Mouse (Mus musculus): ENCODE results near the gene Hoxd8.

The Hoxd8 gene

DNA sequence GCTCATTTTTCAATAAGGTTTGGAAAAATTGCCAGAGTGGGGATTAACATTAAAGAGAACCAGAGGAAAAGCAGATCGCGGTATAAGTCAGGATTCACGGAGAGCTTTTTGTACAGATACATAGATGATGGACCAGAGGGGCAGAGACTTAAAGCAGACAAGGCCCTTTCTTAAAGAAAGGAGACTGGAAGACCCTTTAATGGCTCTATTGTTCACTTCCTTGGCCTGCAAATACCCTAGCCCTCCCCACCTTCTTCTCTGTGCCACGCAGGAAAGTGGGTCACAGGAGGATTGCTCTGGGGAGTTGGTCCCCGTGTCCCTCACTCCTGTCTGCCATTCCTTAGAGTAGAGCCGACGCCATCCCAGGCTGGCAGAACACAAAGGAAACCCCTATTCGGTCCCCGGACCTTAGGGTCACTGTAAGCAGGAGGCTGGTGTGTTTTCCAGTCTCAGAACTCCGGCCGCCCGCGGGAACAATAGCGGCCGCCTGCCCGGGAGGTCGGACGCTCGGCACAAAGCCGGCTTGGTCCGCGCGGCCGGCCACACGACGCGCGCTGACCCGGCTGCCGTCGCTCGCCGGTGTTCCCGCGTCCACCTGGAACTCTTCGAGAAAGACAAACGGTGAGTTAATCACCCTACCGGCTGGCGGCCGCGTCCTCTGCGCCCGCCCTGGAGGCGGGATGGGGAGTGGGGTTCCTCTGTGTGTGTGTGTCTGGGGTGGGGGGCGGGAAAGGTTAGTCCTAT is 48.2 kb downstream of the Hoxd8 start:
- DNase-seq (ENCODE audit: low spot score in 2 of 2), result no peak

DNA sequence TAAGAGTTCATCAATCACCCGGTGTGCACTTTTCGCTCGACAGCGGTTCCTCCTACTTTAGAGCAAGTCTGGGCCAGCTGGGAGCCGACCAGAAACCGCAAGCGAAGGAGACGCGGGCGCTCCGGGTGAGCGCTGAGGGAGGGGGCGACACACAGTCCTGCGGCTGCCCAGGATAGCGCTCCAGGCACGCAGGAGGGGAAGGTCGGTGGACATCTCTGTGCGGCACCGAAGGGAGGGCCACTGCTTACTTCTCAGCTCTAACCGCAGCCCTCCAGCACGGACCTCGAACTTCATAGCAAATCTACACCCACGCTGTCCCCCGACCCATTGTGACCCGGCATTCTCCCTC is 48.7 kb downstream of the Hoxd8 start:
- no peak for DNase-seq (ENCODE audit: low spot score in 2 of 2)

DNA sequence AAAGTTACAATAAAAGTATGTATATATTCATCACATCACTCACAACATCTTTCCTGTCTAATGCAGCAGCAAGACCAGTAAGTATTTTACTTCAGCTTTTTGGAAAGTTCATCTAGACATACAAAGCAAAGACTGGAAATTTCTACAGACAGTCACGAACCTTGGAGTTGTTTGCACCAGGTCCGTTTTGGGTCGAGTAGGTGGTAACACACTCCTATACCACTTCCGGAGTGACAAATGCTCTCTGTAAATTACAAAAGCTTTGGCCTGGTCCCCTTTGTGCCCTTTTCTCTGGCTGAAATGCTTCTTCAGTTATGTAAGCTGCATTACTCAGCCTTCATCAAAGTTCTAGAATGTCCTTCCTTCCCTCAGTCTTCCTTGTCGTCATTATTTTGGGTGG is 49.3 kb downstream of the Hoxd8 start:
- no peak for DNase-seq (ENCODE audit: low spot score in 2 of 2)

Data from frontal cortex, postnatal 14 days (tissue).